Mouse (Mus musculus): ENCODE results near the gene Ccdc171.

GRCm38 (mm10) chr4:83526988-83527334, 1.6 kb downstream of the Ccdc171 start:
- TF ChIP-seq EP300 (IDR thresholded peaks at IDR 0.05) (no peak), CTCF (IDR thresholded peaks at IDR 0.05) (no peak)

Data from lung, postnatal 0 days (tissue).